Mouse (Mus musculus) limb, embryonic 15.5 days (tissue): ENCODE measurements at regions not wholly inside any gene's neighbourhood (a gene's known extent, or its start where the extent isn't known, plus 50 kb on each side); places are given as distances from the start of the nearest gene placed in this dataset.
"Not testable (repeated sequence)": the region's sequence is repeated elsewhere in the genome, so short reads cannot be mapped to it uniquely, and the experiment has no call there.

Experiments used
- ATAC-seq: fragments of 200-750 bp; cut with Nextera tagmentation; 2 replicates; pipeline ENCODE4 v1.8.0; 2017; ENCODE audit warnings: low read depth, moderate TSS enrichment; ENCODE audit not compliant: insufficient number of reproducible peaks, low FRiP score, low TSS enrichment
- H3K27ac ChIP-seq: fragments of 300-500 bp; sonication (generic); 2 replicates; pipeline ENCODE4 v1.5.1; 2015; ENCODE audit warnings: moderate library complexity, mild to moderate bottlenecking, inconsistent platforms
- H3K27me3 ChIP-seq: fragments of 300-500 bp; sonication (generic); 2 replicates; pipeline ENCODE4 v1.6.1; 2015; ENCODE audit warnings: inconsistent platforms
- H3K36me3 ChIP-seq: fragments of 300-500 bp; sonication (generic); 2 replicates; pipeline ENCODE4 v1.6.1; 2015; ENCODE audit warnings: inconsistent platforms
- H3K4me1 ChIP-seq: fragments of 300-500 bp; sonication (generic); 2 replicates; pipeline ENCODE4 v1.6.1; 2015; ENCODE audit warnings: inconsistent platforms
- H3K4me2 ChIP-seq: fragments of 300-500 bp; sonication (generic); 2 replicates; pipeline ENCODE4 v1.6.1; 2015; ENCODE audit warnings: mild to moderate bottlenecking, inconsistent platforms
- H3K4me3 ChIP-seq: fragments of 300-500 bp; sonication (generic); 2 replicates; pipeline ENCODE4 v1.5.1; 2015; ENCODE audit warnings: mild to moderate bottlenecking, inconsistent platforms
- H3K9ac ChIP-seq: fragments of 300-500 bp; sonication (generic); 2 replicates; pipeline ENCODE4 v1.6.1; 2015; ENCODE audit warnings: inconsistent platforms
- H3K9me3 ChIP-seq: fragments of 300-500 bp; sonication (generic); 2 replicates; pipeline ENCODE4 v1.6.1; 2016; ENCODE audit warnings: inconsistent platforms
- WGBS: fragments of 180-500 bp; shearing (Covaris S2); methylation state at CpG from one replicate; pipeline ENCODE4 v1.1.7; 2015; 5-methylcytosine and 5-hydroxymethylcytosine counted together

GRCm38 (mm10) chr6:22452203-22452602 lies 96.2 kb upstream of the Fam3c start:
- no peaks in the 10 kb centered on the region for H3K9me3 ChIP-seq
- H3K27me3 ChIP-seq, result no peaks in the 10 kb centered on the region
- 83% methylated on average over 2 of the region's 2 CpGs for WGBS
- H3K9ac ChIP-seq, result no peak overlapping the region
- H3K4me3 ChIP-seq, result no peak overlapping the region
- no peaks in the 10 kb centered on the region for H3K36me3 ChIP-seq
- no peaks in the 10 kb centered on the region for H3K4me1 ChIP-seq
- no peak overlapping the region for H3K27ac ChIP-seq
- ATAC-seq, result no peak
- no peak overlapping the region for H3K4me2 ChIP-seq

- Histone ChIP-seq H3K9ac (no peak overlapping the region), H3K9me3 (no peaks in the 10 kb centered on the region), H3K4me3 (no peak overlapping the region), H3K4me2 (no peak overlapping the region), H3K27ac (no peak overlapping the region), H3K36me3 (no peaks in the 10 kb centered on the region), H3K4me1 (no peaks in the 10 kb centered on the region), H3K27me3 (no peaks in the 10 kb centered on the region)
- no peak for ATAC-seq
Observed at GRCm38 (mm10) chr6:22450501-22450900, 94.5 kb upstream of the Fam3c start.

- 85% methylated on average over 9 of the region's 9 CpGs for WGBS
Observed at GRCm38 (mm10) chr6:22448906-22449305, 92.9 kb upstream of the Fam3c start.

DNA sequence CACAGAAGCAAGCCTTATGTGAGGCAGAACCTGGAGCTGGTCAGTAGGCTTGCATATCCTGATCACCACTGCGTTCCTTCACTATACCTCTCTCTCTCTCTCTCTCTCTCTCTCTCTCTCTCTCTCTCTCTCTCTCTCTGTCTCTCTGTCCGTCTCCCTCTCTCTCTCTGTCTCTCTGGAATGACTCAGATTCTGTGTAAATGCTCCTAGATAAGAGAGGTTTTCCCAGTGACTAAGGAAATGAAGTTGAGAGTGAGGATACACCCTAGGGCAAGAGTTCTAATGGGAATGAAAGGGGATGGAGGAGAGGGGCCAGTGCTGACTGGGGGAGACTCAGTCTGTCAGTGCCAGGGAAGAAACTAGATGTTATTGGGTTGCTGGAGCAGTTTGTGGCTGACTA lies 91.6 kb upstream of the Fam3c start:
- Histone ChIP-seq H3K36me3 (no peaks in the 10 kb centered on the region), H3K27me3 (no peaks in the 10 kb centered on the region), H3K4me3 (no peak overlapping the region), H3K9me3 (no peaks in the 10 kb centered on the region), H3K9ac (no peak overlapping the region), H3K4me1 (no peaks in the 10 kb centered on the region), H3K4me2 (no peak overlapping the region), H3K27ac (no peak overlapping the region)
- WGBS, result 73% methylated on average over 2 of the region's 2 CpGs
- ATAC-seq, result no peak

More at GRCm38 (mm10) chr6:22448906-22449305, 92.9 kb upstream of the Fam3c start:
- Histone ChIP-seq H3K4me2 (no peak overlapping the region), H3K4me1 (no peaks in the 10 kb centered on the region), H3K27ac (no peak overlapping the region), H3K27me3 (no peaks in the 10 kb centered on the region), H3K4me3 (no peak overlapping the region), H3K9ac (no peak overlapping the region), H3K36me3 (no peaks in the 10 kb centered on the region), H3K9me3 (no peaks in the 10 kb centered on the region)
- no peak for ATAC-seq

DNA sequence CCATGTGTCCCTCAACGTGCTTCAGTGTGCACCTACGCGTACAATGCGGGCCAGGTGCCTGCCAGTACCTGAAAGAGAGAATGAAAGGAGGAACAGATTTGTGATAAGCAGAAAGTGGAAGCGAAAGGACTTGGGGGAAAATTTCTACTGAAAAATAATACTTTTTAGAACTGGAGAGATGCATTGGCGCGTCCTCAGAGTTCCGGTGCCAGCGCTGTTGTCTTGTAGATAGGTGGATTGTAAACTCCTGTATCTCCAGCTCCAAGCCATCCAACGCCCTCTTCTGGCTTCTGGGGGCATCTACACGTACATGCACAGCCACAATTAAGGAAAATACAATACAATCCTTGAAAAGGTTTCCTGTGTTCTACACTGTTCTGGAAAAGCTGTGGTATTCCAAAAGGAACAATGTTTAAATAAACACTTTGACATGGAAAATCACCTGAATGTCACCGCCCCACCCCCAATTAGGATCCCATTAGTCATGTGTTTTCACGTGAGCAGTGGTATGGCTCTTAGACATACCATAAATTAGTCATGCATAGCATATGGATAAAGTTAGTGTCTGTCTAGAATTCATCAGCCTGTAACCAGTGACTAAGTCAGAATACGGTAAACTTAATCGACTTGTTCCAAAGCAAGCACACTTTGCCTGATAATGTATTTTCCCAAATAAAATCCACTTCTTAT lies 90.7 kb upstream of the Fam3c start:
- H3K27ac ChIP-seq, result no peak overlapping the region
- H3K4me3 ChIP-seq, result no peak overlapping the region
- 83% methylated on average over 15 of the region's 15 CpGs for WGBS
- H3K9me3 ChIP-seq, result no peaks in the 10 kb centered on the region
- ATAC-seq, result no peak
- no peaks in the 10 kb centered on the region for H3K4me1 ChIP-seq
- no peaks in the 10 kb centered on the region for H3K27me3 ChIP-seq
- H3K9ac ChIP-seq, result no peak overlapping the region
- no peaks in the 10 kb centered on the region for H3K36me3 ChIP-seq
- no peak overlapping the region for H3K4me2 ChIP-seq

- not testable (repeated sequence) for H3K36me3 ChIP-seq, H3K27ac ChIP-seq
Observed at GRCm38 (mm10) chr6:22444856-22445255, 88.8 kb upstream of the Fam3c start.

DNA sequence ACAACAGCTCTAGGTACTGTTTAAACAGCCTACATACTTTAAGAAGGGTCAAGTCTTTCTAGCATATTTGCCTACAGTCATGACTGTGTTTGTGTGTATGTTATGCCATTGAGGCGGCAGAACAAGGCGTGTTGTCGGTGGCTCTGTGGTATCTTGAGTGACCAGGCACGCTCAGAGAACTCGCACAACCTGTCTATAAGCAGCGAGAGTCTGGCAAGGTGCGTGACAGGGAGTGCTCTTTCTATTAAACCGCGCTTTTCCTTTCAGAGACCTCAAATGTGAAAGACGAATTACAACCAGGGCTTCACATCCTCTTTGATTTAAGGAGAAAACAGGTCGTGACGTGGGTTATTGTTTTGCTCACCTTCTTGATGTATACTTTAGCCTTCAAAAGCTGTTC lies 88.2 kb upstream of the Fam3c start:
- H3K27me3 ChIP-seq, result no peaks in the 10 kb centered on the region
- no peaks in the 10 kb centered on the region for H3K4me1 ChIP-seq
- WGBS, result 73% methylated on average over 12 of the region's 12 CpGs
- no peak for ATAC-seq
- no peak overlapping the region for H3K4me2 ChIP-seq
- no peak overlapping the region for H3K9ac ChIP-seq
- H3K36me3 ChIP-seq, result no peaks in the 10 kb centered on the region
- no peak overlapping the region for H3K27ac ChIP-seq
- no peak overlapping the region for H3K4me3 ChIP-seq
- no peaks in the 10 kb centered on the region for H3K9me3 ChIP-seq

More at GRCm38 (mm10) chr6:22444856-22445255, 88.8 kb upstream of the Fam3c start:
- not testable (repeated sequence) for H3K9me3 ChIP-seq, H3K4me1 ChIP-seq, ATAC-seq, H3K4me3 ChIP-seq, H3K9ac ChIP-seq, H3K4me2 ChIP-seq, H3K27me3 ChIP-seq
- 94% methylated on average over 6 of the region's 6 CpGs for WGBS

DNA sequence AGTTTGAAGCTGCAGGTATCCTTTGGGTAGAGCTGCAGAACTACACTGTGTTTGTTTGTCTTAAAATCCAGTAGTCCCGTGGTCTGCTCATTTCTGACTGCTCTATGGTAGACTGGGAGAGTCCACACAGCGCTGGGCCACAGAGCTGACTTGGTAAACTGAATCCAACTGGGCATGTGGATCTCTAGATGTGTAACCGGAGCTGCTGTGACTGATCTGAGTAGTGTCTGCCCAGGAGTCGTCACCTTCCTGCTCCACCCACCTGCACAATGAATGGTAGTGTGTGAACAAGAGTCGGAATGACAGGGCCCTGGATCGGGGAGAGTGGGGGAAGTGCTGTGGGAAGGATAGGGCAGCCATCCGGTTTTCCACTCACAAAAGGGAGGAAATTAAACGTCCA lies 87.5 kb upstream of the Fam3c start:
- Histone ChIP-seq H3K4me2 (no peak overlapping the region), H3K36me3 (no peaks in the 10 kb centered on the region), H3K27me3 (no peaks in the 10 kb centered on the region), H3K4me3 (no peak overlapping the region), H3K9me3 (no peaks in the 10 kb centered on the region), H3K27ac (no peak overlapping the region), H3K4me1 (no peaks in the 10 kb centered on the region), H3K9ac (no peak overlapping the region)
- no peak for ATAC-seq
- WGBS, result 40% methylated on average over 8 of the region's 8 CpGs

DNA sequence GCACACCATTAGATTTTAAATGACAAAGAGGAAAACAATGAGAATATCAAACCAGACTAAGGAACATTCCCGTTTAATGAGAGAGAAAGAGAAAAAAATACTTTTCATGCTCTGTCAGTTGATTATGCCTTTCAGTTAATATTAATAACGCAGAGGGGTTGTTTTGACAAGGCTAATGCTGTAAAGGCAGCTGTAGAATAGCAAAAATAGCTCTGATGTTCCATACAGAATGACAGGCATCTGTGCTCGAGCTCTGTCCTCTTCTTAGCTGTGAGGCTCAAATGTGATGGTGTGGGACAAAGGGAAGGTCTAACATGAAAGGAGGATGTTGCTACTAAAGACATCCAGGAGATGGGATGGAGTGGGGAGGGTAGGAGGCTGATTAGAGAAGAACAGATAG lies 87.1 kb upstream of the Fam3c start:
- Histone ChIP-seq H3K27ac (no peak overlapping the region), H3K4me2 (no peak overlapping the region), H3K4me3 (no peak overlapping the region), H3K9ac (no peak overlapping the region), H3K9me3 (no peaks in the 10 kb centered on the region), H3K4me1 (no peaks in the 10 kb centered on the region), H3K36me3 (no peaks in the 10 kb centered on the region), H3K27me3 (no peaks in the 10 kb centered on the region)
- no peak for ATAC-seq
- 80% methylated on average over 3 of the region's 3 CpGs for WGBS

- Histone ChIP-seq H3K36me3 (no peaks in the 10 kb centered on the region), H3K4me3 (no peak overlapping the region), H3K4me1 (no peaks in the 10 kb centered on the region), H3K9me3 (no peaks in the 10 kb centered on the region), H3K27me3 (no peaks in the 10 kb centered on the region), H3K9ac (no peak overlapping the region), H3K4me2 (no peak overlapping the region), H3K27ac (no peak overlapping the region)
- no peak for ATAC-seq
- WGBS, result 81% methylated on average over 8 of the region's 8 CpGs
Observed at GRCm38 (mm10) chr6:22442591-22442990, 86.5 kb upstream of the Fam3c start.

GRCm38 (mm10) chr6:22439871-22440270 lies 83.8 kb upstream of the Fam3c start:
- no peaks in the 10 kb centered on the region for H3K9me3 ChIP-seq
- H3K4me2 ChIP-seq, result no peak overlapping the region
- H3K9ac ChIP-seq, result no peak overlapping the region
- H3K4me3 ChIP-seq, result no peak overlapping the region
- H3K36me3 ChIP-seq, result no peaks in the 10 kb centered on the region
- H3K4me1 ChIP-seq, result no peaks in the 10 kb centered on the region
- 71% methylated on average over 9 of the region's 9 CpGs for WGBS
- no peaks in the 10 kb centered on the region for H3K27me3 ChIP-seq
- no peak for ATAC-seq
- no peak overlapping the region for H3K27ac ChIP-seq

GRCm38 (mm10) chr6:22429026-22429425 lies 73.0 kb upstream of the Fam3c start:
- Histone ChIP-seq H3K36me3 (no peaks in the 10 kb centered on the region), H3K4me1 (no peaks in the 10 kb centered on the region), H3K27ac (no peak overlapping the region), H3K9me3 (no peaks in the 10 kb centered on the region), H3K27me3 (no peaks in the 10 kb centered on the region), H3K9ac (no peak overlapping the region), H3K4me3 (no peak overlapping the region), H3K4me2 (no peak overlapping the region)
- WGBS, result 70% methylated on average over 3 of the region's 3 CpGs
- ATAC-seq, result no peak
